Mouse (Mus musculus): ENCODE results near the gene Chrnd. TPM values are rescaled to one million over a fixed set of nuclear protein-coding genes. Genes with fewer than 3 reads are reported as not detected.

Chrnd gene
- 0.05 and 0.13 TPM in 2 replicates for polyA plus RNA-seq (2015; fragmentation: Nextera tagmentation; extraction: Ambion mirVana)

DNA sequence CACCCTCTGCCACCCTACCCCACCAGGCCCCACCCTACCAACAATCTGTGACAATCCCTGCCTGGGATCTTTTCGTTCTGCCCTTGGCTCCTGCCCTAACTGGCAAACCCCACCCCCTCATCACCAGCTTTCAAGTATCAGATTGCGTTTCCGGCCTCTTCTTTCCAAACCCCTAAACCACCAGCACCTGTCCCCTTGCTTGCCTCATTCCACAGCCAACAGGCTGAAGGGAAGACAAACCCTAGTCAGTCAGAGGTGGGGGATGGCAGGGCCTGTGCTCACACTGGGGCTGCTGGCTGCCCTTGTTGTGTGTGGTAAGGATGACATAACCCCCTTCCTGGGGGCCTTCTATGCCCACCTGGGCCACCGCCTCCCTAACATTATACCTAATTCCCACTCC lies at the start of gene Chrnd:
TSS of gene Chrnd (plus strand) at position 179 of the 400 bp plus-strand sequence.
- Histone ChIP-seq H3K4me3 (ENCODE audit: low read length) (no peak within 1 kb of the TSS), H3K4me2 (ENCODE audit: low read depth, low read length) (no peak within 1 kb of the TSS), H3K36me3 (ENCODE audit: control insufficient read depth, insufficient read depth) (no peaks in the 10 kb centered on the region), H3K27me3 (ENCODE audit: control insufficient read depth, insufficient read depth, low read length) (peaks cover 45% of the 10 kb centered on the region), H3K9ac (ENCODE audit: low read length) (no peak within 1 kb of the TSS), H3K4me1 (ENCODE audit: control insufficient read depth, insufficient read depth, low read length) (peaks cover 7% of the 10 kb centered on the region; the same call in 1 of the 2 replicates), H3K27ac (ENCODE audit: low read length) (no peak within 1 kb of the TSS), H3K9me3 (replicated peaks; ENCODE audit: control insufficient read depth, low read length) (no peaks in the 10 kb centered on the region)
- 37% methylated on average over 4 of the region's 4 CpGs for WGBS
- no peak for ATAC-seq (replicated peaks; ENCODE audit: extremely low read depth, insufficient read depth, low FRiP score)

DNA sequence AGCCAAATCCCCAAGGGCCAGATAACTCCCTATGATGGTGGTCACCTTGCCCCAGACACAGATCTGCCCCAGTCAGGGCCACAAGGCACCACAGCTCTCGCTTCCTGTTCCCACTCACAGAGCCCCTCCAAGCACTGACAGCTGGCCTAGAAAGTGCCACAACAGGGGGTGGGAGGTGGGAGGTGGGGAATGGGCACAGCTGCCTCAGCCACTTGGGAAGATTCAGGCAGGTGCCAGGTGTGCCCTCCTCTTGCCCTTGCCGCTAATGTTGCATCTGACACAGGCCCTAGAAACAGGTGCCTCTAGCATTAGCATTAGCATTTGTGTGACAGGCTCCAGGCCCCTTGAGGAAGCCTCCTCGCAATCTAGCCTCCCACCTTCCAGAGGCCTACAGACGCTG lies 48.9 kb upstream of the Chrnd start:
- Histone ChIP-seq H3K9ac (ENCODE audit: low read length) (no peak overlapping the region), H3K36me3 (ENCODE audit: control insufficient read depth, insufficient read depth) (no peaks in the 10 kb centered on the region), H3K4me1 (ENCODE audit: control insufficient read depth, insufficient read depth, low read length) (no peaks in the 10 kb centered on the region), H3K4me3 (ENCODE audit: low read length) (no peak overlapping the region), H3K4me2 (ENCODE audit: low read depth, low read length) (no peak overlapping the region), H3K9me3 (replicated peaks; ENCODE audit: control insufficient read depth, low read length) (no peaks in the 10 kb centered on the region), H3K27ac (ENCODE audit: low read length) (no peak overlapping the region), H3K27me3 (ENCODE audit: control insufficient read depth, insufficient read depth, low read length) (peaks cover 4% of the 10 kb centered on the region; the same call in 1 of the 2 replicates)
- WGBS: 80% methylated on average over 4 of the region's 4 CpGs
- no peak for ATAC-seq (replicated peaks; ENCODE audit: extremely low read depth, insufficient read depth, low FRiP score)

DNA sequence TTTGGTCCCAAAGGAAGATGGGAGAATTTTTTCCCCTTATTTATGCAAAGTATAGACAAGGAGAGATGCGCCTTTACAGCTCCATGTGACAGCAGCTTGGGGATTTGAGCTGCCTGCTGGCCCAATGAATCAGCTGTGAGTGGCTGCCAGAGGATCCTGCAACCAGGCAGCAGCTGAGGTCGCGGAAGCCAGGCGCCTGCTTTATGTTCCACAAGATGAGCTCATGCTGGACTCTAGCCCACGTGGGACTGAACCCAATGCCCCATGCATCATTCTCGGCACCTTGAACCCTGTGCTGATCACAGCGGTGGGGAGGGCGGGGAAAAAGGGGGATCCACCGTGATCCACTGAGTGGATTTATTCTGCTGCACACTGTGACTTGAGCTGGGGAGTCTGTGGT lies 48.0 kb upstream of the Chrnd start:
- ATAC-seq (replicated peaks; ENCODE audit: extremely low read depth, insufficient read depth, low FRiP score): no peak
- H3K4me1 ChIP-seq (ENCODE audit: control insufficient read depth, insufficient read depth, low read length): no peaks in the 10 kb centered on the region
- 63% methylated on average over 9 of the region's 9 CpGs for WGBS

DNA sequence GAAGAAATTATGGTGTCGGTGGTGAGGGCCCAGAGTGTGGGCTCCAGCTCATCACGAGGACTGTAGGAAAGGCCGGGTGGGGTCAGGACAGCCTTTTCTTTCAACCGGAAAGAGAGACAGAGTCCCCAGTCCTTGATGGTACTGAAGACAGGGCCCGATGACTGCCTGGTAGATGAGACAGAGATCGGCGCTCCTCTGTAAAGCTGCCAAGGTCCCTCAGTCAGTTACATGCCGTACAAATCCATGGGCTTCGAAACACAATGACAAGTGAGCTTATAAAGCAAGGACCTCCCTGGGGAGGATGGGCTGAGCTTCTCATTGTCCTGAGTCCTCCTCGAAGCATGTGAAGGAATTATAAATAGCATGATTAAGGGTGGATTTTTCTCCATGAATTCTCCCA lies 47.3 kb upstream of the Chrnd start:
- Histone ChIP-seq H3K4me3 (ENCODE audit: low read length) (no peak overlapping the region), H3K9me3 (replicated peaks; ENCODE audit: control insufficient read depth, low read length) (no peaks in the 10 kb centered on the region), H3K36me3 (ENCODE audit: control insufficient read depth, insufficient read depth) (no peaks in the 10 kb centered on the region), H3K4me1 (ENCODE audit: control insufficient read depth, insufficient read depth, low read length) (no peaks in the 10 kb centered on the region), H3K27ac (ENCODE audit: low read length) (no peak overlapping the region), H3K27me3 (ENCODE audit: control insufficient read depth, insufficient read depth, low read length) (peaks cover 5% of the 10 kb centered on the region; the same call in 1 of the 2 replicates), H3K9ac (ENCODE audit: low read length) (no peak overlapping the region), H3K4me2 (ENCODE audit: low read depth, low read length) (no peak overlapping the region)
- 74% methylated on average over 10 of the region's 10 CpGs for WGBS
- ATAC-seq (replicated peaks; ENCODE audit: extremely low read depth, insufficient read depth, low FRiP score): no peak

More for the DNA sequence above, 48.0 kb upstream of the Chrnd start:
- H3K36me3 ChIP-seq (ENCODE audit: control insufficient read depth, insufficient read depth): no peaks in the 10 kb centered on the region
- H3K4me3 ChIP-seq (ENCODE audit: low read length): no peak overlapping the region
- H3K27ac ChIP-seq (ENCODE audit: low read length): no peak overlapping the region
- H3K27me3 ChIP-seq (ENCODE audit: control insufficient read depth, insufficient read depth, low read length): peaks cover 5% of the 10 kb centered on the region; the same call in 1 of the 2 replicates
- H3K9me3 ChIP-seq (replicated peaks; ENCODE audit: control insufficient read depth, low read length): no peaks in the 10 kb centered on the region
- no peak overlapping the region for H3K4me2 ChIP-seq (ENCODE audit: low read depth, low read length)
- H3K9ac ChIP-seq (ENCODE audit: low read length): no peak overlapping the region

DNA sequence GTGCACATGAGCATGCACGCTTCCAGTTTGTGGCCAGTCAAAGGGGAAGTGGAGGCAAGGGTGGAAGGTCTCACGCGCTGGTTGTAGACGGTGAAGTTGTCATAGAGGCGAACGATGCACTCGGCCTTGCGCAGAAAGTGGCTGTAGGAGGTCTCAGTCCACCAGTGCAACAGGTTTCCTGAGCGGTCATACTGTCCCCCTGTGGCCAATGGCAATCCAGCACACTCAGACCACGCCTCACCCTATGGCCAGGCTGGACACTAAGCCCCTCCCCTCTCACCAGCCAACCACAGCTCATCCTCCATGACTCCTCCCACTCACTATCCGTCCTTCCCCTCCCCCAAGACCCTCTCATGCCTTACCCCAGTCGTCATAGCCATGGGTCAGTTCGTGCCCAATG lies 41.0 kb upstream of the Chrnd start:
- H3K27me3 ChIP-seq (ENCODE audit: control insufficient read depth, insufficient read depth, low read length): peaks cover 55% of the 10 kb centered on the region

DNA sequence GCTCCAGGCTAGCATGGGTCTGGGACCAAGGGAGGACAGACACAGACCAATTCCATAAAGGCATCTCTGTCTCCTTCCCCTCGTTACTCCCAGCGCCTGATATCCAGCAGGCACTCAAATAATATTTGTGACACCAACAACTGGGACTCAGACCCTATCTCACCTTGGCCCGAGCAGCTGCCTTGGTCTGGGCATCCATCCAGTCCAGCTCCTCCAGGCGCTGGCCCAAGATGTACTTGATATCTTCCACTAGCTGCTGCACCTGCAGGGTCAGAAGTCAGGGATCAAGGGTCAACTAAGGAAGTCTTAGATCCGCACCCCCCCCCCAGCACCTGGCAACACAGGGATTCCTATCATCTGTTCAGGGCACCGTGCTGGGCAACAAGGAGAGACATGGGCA lies 39.1 kb upstream of the Chrnd start:
- Histone ChIP-seq H3K9me3 (replicated peaks; ENCODE audit: control insufficient read depth, low read length) (no peaks in the 10 kb centered on the region), H3K27me3 (ENCODE audit: control insufficient read depth, insufficient read depth, low read length) (peaks cover 74% of the 10 kb centered on the region), H3K36me3 (ENCODE audit: control insufficient read depth, insufficient read depth) (no peaks in the 10 kb centered on the region), H3K4me3 (ENCODE audit: low read length) (no peak overlapping the region), H3K4me2 (ENCODE audit: low read depth, low read length) (no peak overlapping the region), H3K4me1 (ENCODE audit: control insufficient read depth, insufficient read depth, low read length) (no peaks in the 10 kb centered on the region), H3K9ac (ENCODE audit: low read length) (no peak overlapping the region), H3K27ac (ENCODE audit: low read length) (no peak overlapping the region)
- 71% methylated on average over 6 of the region's 6 CpGs for WGBS
- no peak for ATAC-seq (replicated peaks; ENCODE audit: extremely low read depth, insufficient read depth, low FRiP score)

More for the DNA sequence above, 41.0 kb upstream of the Chrnd start:
- WGBS: 26% methylated on average over 13 of the region's 13 CpGs
- no peak for ATAC-seq (replicated peaks; ENCODE audit: extremely low read depth, insufficient read depth, low FRiP score)
- H3K9me3 ChIP-seq (replicated peaks; ENCODE audit: control insufficient read depth, low read length): no peaks in the 10 kb centered on the region
- H3K4me2 ChIP-seq (ENCODE audit: low read depth, low read length): no peak overlapping the region
- no peaks in the 10 kb centered on the region for H3K4me1 ChIP-seq (ENCODE audit: control insufficient read depth, insufficient read depth, low read length)
- H3K27ac ChIP-seq (ENCODE audit: low read length): no peak overlapping the region
- H3K9ac ChIP-seq (ENCODE audit: low read length): no peak overlapping the region
- H3K4me3 ChIP-seq (ENCODE audit: low read length): no peak overlapping the region
- H3K36me3 ChIP-seq (ENCODE audit: control insufficient read depth, insufficient read depth): no peaks in the 10 kb centered on the region

DNA sequence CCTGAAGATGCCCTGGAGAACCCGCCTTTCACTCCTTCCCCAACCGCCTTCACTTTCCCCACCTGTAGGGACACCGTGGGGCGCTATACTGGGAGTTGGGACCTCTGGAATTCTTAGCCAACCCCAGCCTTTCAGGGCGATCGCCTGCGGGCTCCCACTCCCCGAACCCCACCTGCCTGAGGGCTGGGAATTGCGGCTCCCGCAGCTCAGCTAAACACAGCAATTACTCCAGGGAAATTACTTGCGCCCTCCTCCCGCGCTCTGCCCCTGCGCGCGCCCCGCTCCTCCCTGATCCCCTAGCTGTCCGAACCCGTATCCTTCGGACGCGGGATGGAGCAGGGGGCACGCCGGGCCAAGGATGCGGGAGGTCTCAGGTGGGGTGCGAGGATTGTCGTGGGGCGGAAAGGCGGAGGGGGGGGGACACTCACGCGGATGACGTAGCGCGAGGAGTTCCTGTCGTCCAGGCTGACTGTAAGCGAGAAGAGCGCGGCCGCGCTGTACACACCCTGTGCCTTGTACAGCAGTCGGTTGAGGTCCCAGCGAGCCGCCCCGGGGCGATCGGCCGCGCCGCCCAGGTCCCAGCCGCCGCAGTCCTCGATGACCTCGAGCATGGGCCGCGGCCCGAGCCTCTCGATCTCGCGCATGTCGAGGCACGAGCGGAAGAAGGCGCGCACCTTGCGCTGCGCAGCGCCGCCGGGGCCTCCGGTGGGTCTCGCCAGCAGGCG lies 36.5 kb upstream of the Chrnd start:
- H3K27ac ChIP-seq (ENCODE audit: low read length): no peak overlapping the region
- H3K27me3 ChIP-seq (ENCODE audit: control insufficient read depth, insufficient read depth, low read length): peaks cover 95% of the 10 kb centered on the region
- H3K36me3 ChIP-seq (ENCODE audit: control insufficient read depth, insufficient read depth): no peaks in the 10 kb centered on the region
- ATAC-seq (replicated peaks; ENCODE audit: extremely low read depth, insufficient read depth, low FRiP score): no peak
- H3K9me3 ChIP-seq (replicated peaks; ENCODE audit: control insufficient read depth, low read length): no peaks in the 10 kb centered on the region
- no peaks in the 10 kb centered on the region for H3K4me1 ChIP-seq (ENCODE audit: control insufficient read depth, insufficient read depth, low read length)
- peak overlapping the region; percentile 44 for H3K4me3 ChIP-seq (ENCODE audit: low read length)
- peak overlapping the region; percentile 55 for H3K4me2 ChIP-seq (ENCODE audit: low read depth, low read length)
- no peak overlapping the region for H3K9ac ChIP-seq (ENCODE audit: low read length)
- 2% methylated on average over 72 of the region's 72 CpGs for WGBS

DNA sequence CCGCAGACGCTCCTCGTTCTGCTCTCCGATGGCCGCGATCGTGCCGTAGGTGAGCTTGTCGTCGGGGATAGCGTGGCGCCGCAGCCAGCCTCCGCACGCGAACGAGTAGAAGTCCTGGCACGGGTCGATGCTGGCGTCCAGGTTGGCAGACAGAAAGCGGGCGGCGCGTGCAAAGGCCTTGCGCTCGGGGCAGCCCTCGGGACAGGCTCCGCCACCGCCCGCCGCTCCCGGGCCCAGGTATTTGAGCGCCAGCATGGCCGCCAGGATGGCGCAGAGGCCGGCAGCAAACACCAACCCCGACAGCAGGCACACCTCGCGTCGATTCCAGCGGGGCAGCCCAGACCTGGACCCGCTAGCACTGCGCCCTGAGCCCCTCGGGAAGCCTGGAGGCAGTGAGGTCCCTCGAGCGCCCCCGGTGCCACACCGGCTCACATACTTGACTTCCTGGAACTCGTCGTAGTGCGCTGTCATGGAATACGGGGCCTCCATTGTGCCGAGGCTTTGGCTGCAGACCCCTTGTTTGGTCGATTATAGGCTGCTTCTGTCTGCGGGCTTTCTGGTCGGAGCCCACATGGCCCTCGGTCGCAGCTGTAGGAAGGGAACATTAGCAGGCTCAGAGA lies 35.8 kb upstream of the Chrnd start:
- peak overlapping the region; percentile 44 for H3K4me3 ChIP-seq (ENCODE audit: low read length)
- H3K36me3 ChIP-seq (ENCODE audit: control insufficient read depth, insufficient read depth): no peaks in the 10 kb centered on the region
- no peak for ATAC-seq (replicated peaks; ENCODE audit: extremely low read depth, insufficient read depth, low FRiP score)
- 2% methylated on average over 58 of the region's 58 CpGs for WGBS
- H3K4me2 ChIP-seq (ENCODE audit: low read depth, low read length): peak overlapping the region; percentile 55
- H3K9me3 ChIP-seq (replicated peaks; ENCODE audit: control insufficient read depth, low read length): no peaks in the 10 kb centered on the region
- peaks cover 98% of the 10 kb centered on the region for H3K27me3 ChIP-seq (ENCODE audit: control insufficient read depth, insufficient read depth, low read length)
- H3K27ac ChIP-seq (ENCODE audit: low read length): no peak overlapping the region
- no peak overlapping the region for H3K9ac ChIP-seq (ENCODE audit: low read length)
- no peaks in the 10 kb centered on the region for H3K4me1 ChIP-seq (ENCODE audit: control insufficient read depth, insufficient read depth, low read length)

DNA sequence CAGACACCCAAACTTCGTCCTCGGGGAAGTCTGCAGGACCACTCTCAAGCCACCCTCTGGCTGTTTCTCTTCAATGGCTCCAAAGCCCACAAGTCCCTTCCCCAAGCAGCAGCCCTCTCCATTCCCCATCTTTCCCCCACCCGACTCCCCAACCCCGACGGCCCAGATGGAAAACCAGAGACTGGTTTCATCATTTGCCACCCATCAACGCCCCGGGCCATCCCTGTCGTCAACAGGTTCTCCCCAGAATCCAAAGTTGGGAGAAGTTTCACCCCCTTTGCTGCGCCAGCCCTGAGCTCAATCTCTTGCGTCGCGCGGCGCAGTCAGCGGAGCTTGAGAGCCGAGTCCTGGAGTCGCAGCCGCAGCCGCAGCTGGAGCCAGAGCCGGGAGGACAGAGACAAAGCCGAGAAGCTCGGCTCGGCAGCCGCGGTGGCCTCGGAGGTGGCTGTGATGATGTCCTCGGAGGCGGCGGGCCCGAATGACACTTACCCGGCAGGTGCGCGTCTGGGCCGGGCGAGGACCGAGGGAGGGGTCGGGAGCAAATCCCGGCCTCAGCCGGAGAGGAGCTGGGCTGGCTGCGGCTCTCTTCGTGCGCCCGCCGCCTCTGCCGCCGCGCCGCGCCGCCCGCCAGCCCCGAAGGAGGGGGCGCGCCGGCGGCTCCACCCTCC lies 34.7 kb upstream of the Chrnd start:
- ATAC-seq (replicated peaks; ENCODE audit: extremely low read depth, insufficient read depth, low FRiP score): no peak; the same call in 1 of the 2 replicates
- peak overlapping the region; percentile 33 for H3K4me3 ChIP-seq (ENCODE audit: low read length)
- 2% methylated on average over 41 of the region's 56 CpGs for WGBS
- H3K27me3 ChIP-seq (ENCODE audit: control insufficient read depth, insufficient read depth, low read length): peaks cover 95% of the 10 kb centered on the region
- H3K9ac ChIP-seq (ENCODE audit: low read length): no peak overlapping the region
- H3K36me3 ChIP-seq (ENCODE audit: control insufficient read depth, insufficient read depth): no peaks in the 10 kb centered on the region
- H3K4me2 ChIP-seq (ENCODE audit: low read depth, low read length): peak overlapping the region; percentile 51
- H3K27ac ChIP-seq (ENCODE audit: low read length): no peak overlapping the region
- H3K9me3 ChIP-seq (replicated peaks; ENCODE audit: control insufficient read depth, low read length): no peaks in the 10 kb centered on the region
- H3K4me1 ChIP-seq (ENCODE audit: control insufficient read depth, insufficient read depth, low read length): no peaks in the 10 kb centered on the region

Data from heart, embryonic 16.5 days (tissue).